In genomic region chr7:19230899-19231298, GRCm38 (mm10) we compare ENCODE assay signal across 28 mouse cellular contexts. TPM values are rescaled to one million over a fixed set of nuclear protein-coding genes. Genes with fewer than 3 reads are reported as not detected.
DNase-seq lines count a peak whose midpoint lies in the region; ATAC-seq and TF ChIP-seq lines count a peak whose summit lies in the region.
"Had no signal": no experiment of that assay in that cellular context is flagged by ENCODE, and none has a peak within 500 bp of the region (broad histone marks: within the 10 kb centered on the region; RNA-seq: fewer than 3 reads in every experiment).

No protein-coding gene starts in this region.

- no peak for ATAC-seq in heart, embryonic 13.5 days (ENCODE audit: extremely low read depth, insufficient number of reproducible peaks, low FRiP score, low TSS enrichment)
- no peak for ATAC-seq in heart, embryonic 12.5 days (ENCODE audit: insufficient number of reproducible peaks, low FRiP score)
- ATAC-seq in liver, embryonic 12.5 days, result no peak
- no peak for ATAC-seq in liver, embryonic 11.5 days (replicated peaks; ENCODE audit: low FRiP score)
- no peak for ATAC-seq in stomach, embryonic 16.5 days (ENCODE audit: insufficient read depth, low FRiP score)
- ATAC-seq in stomach, postnatal 0 days (ENCODE audit: low FRiP score, low TSS enrichment), result no peak
- no peak for ATAC-seq in forebrain, embryonic 12.5 days (ENCODE audit: low FRiP score)
- ATAC-seq: CD4-positive, CD25-positive, alpha-beta regulatory T cell, adult 4 months; forebrain, postnatal 0 days; lung, postnatal 0 days; midbrain, embryonic 16.5 days had no signal

- peak overlapping the region; percentile 51; the same call in 1 of the 2 replicates for H3K9ac ChIP-seq in heart, embryonic 13.5 days
- no peak overlapping the region for H3K9ac ChIP-seq in heart, embryonic 12.5 days
- no peak overlapping the region for H3K9ac ChIP-seq in liver, embryonic 12.5 days
- no peak overlapping the region for H3K9ac ChIP-seq in liver, embryonic 11.5 days (ENCODE audit: low read depth, low read length)
- peak overlapping the region; percentile 28; the same call in 1 of the 2 replicates for H3K9ac ChIP-seq in stomach, embryonic 16.5 days (ENCODE audit: low read length)
- no peak overlapping the region for H3K9ac ChIP-seq in stomach, postnatal 0 days (ENCODE audit: low read length)
- no peak overlapping the region for H3K9ac ChIP-seq in forebrain, embryonic 12.5 days
- H3K9ac ChIP-seq: forebrain, postnatal 0 days; hindbrain, embryonic 15.5 days; neural tube, embryonic 12.5 days had no signal

- no peak for DNase-seq in liver, embryonic 11.5 days (ENCODE audit: low spot score)
- no peak for DNase-seq in stomach, postnatal 0 days (ENCODE audit: low spot score)
- DNase-seq: adrenal gland, postnatal 14 days; cerebellum, adult 11 months; cerebellum, postnatal 36 days; embryo, embryonic 11 days; forebrain, postnatal 0 days; gastrocnemius, postnatal 10 days; kidney, postnatal 4 days; left cerebral cortex, postnatal 4 days; lung, adult 18-20 months; lung, postnatal 4 days; right cerebral cortex, postnatal 4 days; thymus, postnatal 14 days had no signal

- H3K27me3 ChIP-seq in heart, embryonic 13.5 days (replicated peaks), result no peaks in the 10 kb centered on the region
- no peaks in the 10 kb centered on the region for H3K27me3 ChIP-seq in heart, embryonic 12.5 days (replicated peaks)
- H3K27me3 ChIP-seq in liver, embryonic 12.5 days (replicated peaks), result no peaks in the 10 kb centered on the region
- no peaks in the 10 kb centered on the region for H3K27me3 ChIP-seq in liver, embryonic 11.5 days (replicated peaks; ENCODE audit: control insufficient read depth, insufficient read depth, low read length)
- H3K27me3 ChIP-seq in stomach, embryonic 16.5 days (ENCODE audit: control insufficient read depth, insufficient read depth, low read length), result no peaks in the 10 kb centered on the region
- H3K27me3 ChIP-seq in stomach, postnatal 0 days (ENCODE audit: control insufficient read depth, insufficient read depth, low read length), result no peaks in the 10 kb centered on the region
- no peaks in the 10 kb centered on the region for H3K27me3 ChIP-seq in forebrain, embryonic 12.5 days
- H3K27me3 ChIP-seq: hindbrain, embryonic 15.5 days; megakaryocyte, embryonic 14.5 days; neural tube, embryonic 12.5 days had no signal

- no peak overlapping the region for H3K27ac ChIP-seq in heart, embryonic 13.5 days (replicated peaks)
- H3K27ac ChIP-seq in heart, embryonic 12.5 days (ENCODE audit: poor library complexity, severe bottlenecking), result no peak overlapping the region
- H3K27ac ChIP-seq in liver, embryonic 12.5 days, result 0 out of 2 replicates have a peak overlapping the region, but pooled peaks have one; percentile 37
- H3K27ac ChIP-seq in liver, embryonic 11.5 days (ENCODE audit: low read depth, low read length), result no peak overlapping the region
- H3K27ac ChIP-seq in stomach, embryonic 16.5 days (ENCODE audit: low read length), result no peak overlapping the region
- no peak overlapping the region for H3K27ac ChIP-seq in stomach, postnatal 0 days (replicated peaks)
- H3K27ac ChIP-seq in forebrain, embryonic 12.5 days, result no peak overlapping the region
- H3K27ac ChIP-seq: hindbrain, embryonic 15.5 days; neural tube, embryonic 12.5 days had no signal

- H3K9me3 ChIP-seq in heart, embryonic 13.5 days, result no peaks in the 10 kb centered on the region
- H3K9me3 ChIP-seq in heart, embryonic 12.5 days (replicated peaks), result no peaks in the 10 kb centered on the region
- H3K9me3 ChIP-seq in liver, embryonic 12.5 days (replicated peaks), result no peaks in the 10 kb centered on the region
- H3K9me3 ChIP-seq in liver, embryonic 11.5 days (ENCODE audit: control insufficient read depth, low read length), result no peaks in the 10 kb centered on the region
- H3K9me3 ChIP-seq in stomach, embryonic 16.5 days (replicated peaks; ENCODE audit: control insufficient read depth, low read length), result no peaks in the 10 kb centered on the region
- H3K9me3 ChIP-seq in stomach, postnatal 0 days (ENCODE audit: control insufficient read depth, low read length), result no peaks in the 10 kb centered on the region
- no peaks in the 10 kb centered on the region for H3K9me3 ChIP-seq in forebrain, embryonic 12.5 days
- H3K9me3 ChIP-seq: hindbrain, embryonic 15.5 days; megakaryocyte, embryonic 14.5 days; neural tube, embryonic 12.5 days had no signal

- H3K4me1 ChIP-seq in heart, embryonic 13.5 days, result peaks cover 48% of the 10 kb centered on the region
- H3K4me1 ChIP-seq in heart, embryonic 12.5 days (replicated peaks), result peaks cover 38% of the 10 kb centered on the region
- H3K4me1 ChIP-seq in liver, embryonic 12.5 days, result peaks cover 62% of the 10 kb centered on the region
- H3K4me1 ChIP-seq in liver, embryonic 11.5 days (replicated peaks; ENCODE audit: control insufficient read depth, insufficient read depth, low read length), result peaks cover 25% of the 10 kb centered on the region
- peaks cover 16% of the 10 kb centered on the region for H3K4me1 ChIP-seq in stomach, embryonic 16.5 days (ENCODE audit: control insufficient read depth, insufficient read depth, low read length)
- H3K4me1 ChIP-seq in stomach, postnatal 0 days (replicated peaks; ENCODE audit: control insufficient read depth, insufficient read depth), result peaks cover 6% of the 10 kb centered on the region
- peaks cover 24% of the 10 kb centered on the region for H3K4me1 ChIP-seq in forebrain, embryonic 12.5 days

- no peak for TF ChIP-seq CTCF in stomach, postnatal 0 days (IDR thresholded peaks at IDR 0.05; ENCODE audit: low read depth)

- WGBS in heart, embryonic 13.5 days, result 94% methylated on average over 5 of the region's 5 CpGs
- WGBS in heart, embryonic 12.5 days, result 92% methylated on average over 5 of the region's 5 CpGs
- 88% methylated on average over 5 of the region's 5 CpGs for WGBS in liver, embryonic 12.5 days (ENCODE audit: insufficient replicate concordance)
- 94% methylated on average over 5 of the region's 5 CpGs for WGBS in liver, embryonic 11.5 days
- WGBS in stomach, embryonic 16.5 days, result 93% methylated on average over 5 of the region's 5 CpGs
- WGBS in stomach, postnatal 0 days, result 94% methylated on average over 5 of the region's 5 CpGs
- 95% methylated on average over 5 of the region's 5 CpGs for WGBS in forebrain, embryonic 12.5 days

- no peak overlapping the region for H3K4me3 ChIP-seq in heart, embryonic 13.5 days
- H3K4me3 ChIP-seq in heart, embryonic 12.5 days, result no peak overlapping the region
- no peak overlapping the region for H3K4me3 ChIP-seq in liver, embryonic 12.5 days
- H3K4me3 ChIP-seq in liver, embryonic 11.5 days (ENCODE audit: low read depth, low read length), result no peak overlapping the region
- H3K4me3 ChIP-seq in stomach, embryonic 16.5 days (replicated peaks; ENCODE audit: low read length), result no peak overlapping the region
- H3K4me3 ChIP-seq in stomach, postnatal 0 days (ENCODE audit: low read depth, low read length), result no peak overlapping the region
- H3K4me3 ChIP-seq in forebrain, embryonic 12.5 days (replicated peaks), result no peak overlapping the region
- H3K4me3 ChIP-seq: hindbrain, embryonic 15.5 days; neural tube, embryonic 12.5 days had no signal

- H3K4me2 ChIP-seq in heart, embryonic 13.5 days, result no peak overlapping the region
- H3K4me2 ChIP-seq in heart, embryonic 12.5 days, result no peak overlapping the region
- no peak overlapping the region for H3K4me2 ChIP-seq in liver, embryonic 12.5 days
- H3K4me2 ChIP-seq in liver, embryonic 11.5 days, result no peak overlapping the region
- no peak overlapping the region for H3K4me2 ChIP-seq in stomach, embryonic 16.5 days (ENCODE audit: low read depth, low read length)
- no peak overlapping the region for H3K4me2 ChIP-seq in stomach, postnatal 0 days (replicated peaks; ENCODE audit: low read depth)
- no peak overlapping the region for H3K4me2 ChIP-seq in forebrain, embryonic 12.5 days
- H3K4me2 ChIP-seq: hindbrain, embryonic 15.5 days had no signal

- no peak for TF ChIP-seq EP300 in stomach, postnatal 0 days (optimal IDR thresholded peaks at IDR 0.05)

- peaks cover 24% of the 10 kb centered on the region for H3K36me3 ChIP-seq in heart, embryonic 13.5 days
- H3K36me3 ChIP-seq in heart, embryonic 12.5 days, result peaks cover 20% of the 10 kb centered on the region
- H3K36me3 ChIP-seq in liver, embryonic 12.5 days, result peaks cover 46% of the 10 kb centered on the region
- peaks cover 3% of the 10 kb centered on the region for H3K36me3 ChIP-seq in liver, embryonic 11.5 days (ENCODE audit: control insufficient read depth, insufficient read depth, low read length)
- no peaks in the 10 kb centered on the region for H3K36me3 ChIP-seq in stomach, embryonic 16.5 days (ENCODE audit: control insufficient read depth, insufficient read depth, low read length)
- H3K36me3 ChIP-seq in stomach, postnatal 0 days (ENCODE audit: control insufficient read depth, insufficient read depth, low read length), result peaks cover 4% of the 10 kb centered on the region; the same call in 1 of the 2 replicates
- peaks cover 23% of the 10 kb centered on the region for H3K36me3 ChIP-seq in forebrain, embryonic 12.5 days (replicated peaks)
- H3K36me3 ChIP-seq: hindbrain, embryonic 15.5 days had no signal

RNA-seq across cellular contexts. Expression of gene Opa3, which starts 2.8 kb away (rescaled TPM):
- polyA plus RNA-seq in heart, embryonic 13.5 days (2015; fragmentation: Nextera tagmentation; extraction: Ambion mirVana), result 35.2 and 38.4 TPM in 2 replicates
- polyA plus RNA-seq in heart, embryonic 12.5 days (2016; fragmentation: Nextera tagmentation; extraction: Ambion mirVana), result 37.0 and 38.4 TPM in 2 replicates
- polyA plus RNA-seq in liver, embryonic 12.5 days (2016; fragmentation: Nextera tagmentation; extraction: Ambion mirVana), result 22.1 and 23.3 TPM in 2 replicates
- 31.6 and 33.9 TPM in 2 replicates for polyA plus RNA-seq in liver, embryonic 11.5 days (2014; fragmentation: Nextera tagmentation; extraction: Ambion mirVana)
- 33.0 and 34.5 TPM in 2 replicates for polyA plus RNA-seq in stomach, embryonic 16.5 days (2015; fragmentation: Nextera tagmentation; extraction: Ambion mirVana)
- polyA plus RNA-seq in stomach, postnatal 0 days (2015; fragmentation: Nextera tagmentation; extraction: Ambion mirVana), result 20.3 and 20.7 TPM in 2 replicates
- polyA plus RNA-seq in forebrain, embryonic 12.5 days (2016; fragmentation: Nextera tagmentation; extraction: Ambion mirVana), result 45.5 and 48.3 TPM in 2 replicates

RNA-seq across cellular contexts. Expression of gene Gpr4, which starts 18.6 kb away (rescaled TPM):
- polyA plus RNA-seq in heart, embryonic 13.5 days (2015; fragmentation: Nextera tagmentation; extraction: Ambion mirVana), result 1.7 and 1.8 TPM in 2 replicates
- 0.97 and 1.1 TPM in 2 replicates for polyA plus RNA-seq in heart, embryonic 12.5 days (2016; fragmentation: Nextera tagmentation; extraction: Ambion mirVana)
- 0.51 and 0.62 TPM in 2 replicates for polyA plus RNA-seq in liver, embryonic 12.5 days (2016; fragmentation: Nextera tagmentation; extraction: Ambion mirVana)
- 1.4 and 1.9 TPM in 2 replicates for polyA plus RNA-seq in liver, embryonic 11.5 days (2014; fragmentation: Nextera tagmentation; extraction: Ambion mirVana)
- polyA plus RNA-seq in stomach, embryonic 16.5 days (2015; fragmentation: Nextera tagmentation; extraction: Ambion mirVana), result 1.4 and 1.7 TPM in 2 replicates
- 0.85 and 1.3 TPM in 2 replicates for polyA plus RNA-seq in stomach, postnatal 0 days (2015; fragmentation: Nextera tagmentation; extraction: Ambion mirVana)
- polyA plus RNA-seq in forebrain, embryonic 12.5 days (2016; fragmentation: Nextera tagmentation; extraction: Ambion mirVana), result 1.6 and 1.7 TPM in 2 replicates
- polyA plus RNA-seq: erythroblast, embryonic 14.5 days had no signal

RNA-seq across cellular contexts. Expression of gene Vasp, which starts 40.7 kb away (rescaled TPM):
- polyA plus RNA-seq in heart, embryonic 13.5 days (2015; fragmentation: Nextera tagmentation; extraction: Ambion mirVana), result 81.2 and 81.7 TPM in 2 replicates
- 93.7 and 99.0 TPM in 2 replicates for polyA plus RNA-seq in heart, embryonic 12.5 days (2016; fragmentation: Nextera tagmentation; extraction: Ambion mirVana)
- 61.1 and 61.5 TPM in 2 replicates for polyA plus RNA-seq in liver, embryonic 12.5 days (2016; fragmentation: Nextera tagmentation; extraction: Ambion mirVana)
- polyA plus RNA-seq in liver, embryonic 11.5 days (2014; fragmentation: Nextera tagmentation; extraction: Ambion mirVana), result 85.9 and 87.5 TPM in 2 replicates
- polyA plus RNA-seq in stomach, embryonic 16.5 days (2015; fragmentation: Nextera tagmentation; extraction: Ambion mirVana), result 77.8 and 85.6 TPM in 2 replicates
- 108 and 120 TPM in 2 replicates for polyA plus RNA-seq in stomach, postnatal 0 days (2015; fragmentation: Nextera tagmentation; extraction: Ambion mirVana)
- 42.4 and 43.0 TPM in 2 replicates for polyA plus RNA-seq in forebrain, embryonic 12.5 days (2016; fragmentation: Nextera tagmentation; extraction: Ambion mirVana)

RNA-seq across cellular contexts. Expression of gene Ppm1n, which starts 49.0 kb away (rescaled TPM):
- not detected in 2 replicates for polyA plus RNA-seq in heart, embryonic 13.5 days (2015; fragmentation: Nextera tagmentation; extraction: Ambion mirVana)
- not detected in 2 replicates for polyA plus RNA-seq in heart, embryonic 12.5 days (2016; fragmentation: Nextera tagmentation; extraction: Ambion mirVana)
- not detected in 2 replicates for polyA plus RNA-seq in liver, embryonic 12.5 days (2016; fragmentation: Nextera tagmentation; extraction: Ambion mirVana)
- polyA plus RNA-seq in liver, embryonic 11.5 days (2014; fragmentation: Nextera tagmentation; extraction: Ambion mirVana), result not detected in 2 replicates
- polyA plus RNA-seq in stomach, embryonic 16.5 days (2015; fragmentation: Nextera tagmentation; extraction: Ambion mirVana), result 0.17 TPM in 1 of 2 replicates, not detected in the other
- polyA plus RNA-seq in stomach, postnatal 0 days (2015; fragmentation: Nextera tagmentation; extraction: Ambion mirVana), result 0.17 and 0.21 TPM in 2 replicates
- 0.19 TPM in 1 of 2 replicates, not detected in the other for polyA plus RNA-seq in forebrain, embryonic 12.5 days (2016; fragmentation: Nextera tagmentation; extraction: Ambion mirVana)
- polyA plus RNA-seq: erythroblast, embryonic 14.5 days; kidney, embryonic 16.5 days; limb, embryonic 14.5 days; lung, postnatal 0 days; neural tube, embryonic 12.5 days had no signal

RNA-seq across cellular contexts. Expression of gene Rtn2, which starts 51.5 kb away (rescaled TPM):
- 26.1 and 29.3 TPM in 2 replicates for polyA plus RNA-seq in heart, embryonic 13.5 days (2015; fragmentation: Nextera tagmentation; extraction: Ambion mirVana)
- 23.6 and 26.7 TPM in 2 replicates for polyA plus RNA-seq in heart, embryonic 12.5 days (2016; fragmentation: Nextera tagmentation; extraction: Ambion mirVana)
- 5.1 and 5.6 TPM in 2 replicates for polyA plus RNA-seq in liver, embryonic 12.5 days (2016; fragmentation: Nextera tagmentation; extraction: Ambion mirVana)
- 8.2 and 11.1 TPM in 2 replicates for polyA plus RNA-seq in liver, embryonic 11.5 days (2014; fragmentation: Nextera tagmentation; extraction: Ambion mirVana)
- 14.8 and 21.7 TPM in 2 replicates for polyA plus RNA-seq in stomach, embryonic 16.5 days (2015; fragmentation: Nextera tagmentation; extraction: Ambion mirVana)
- 10.1 and 12.1 TPM in 2 replicates for polyA plus RNA-seq in stomach, postnatal 0 days (2015; fragmentation: Nextera tagmentation; extraction: Ambion mirVana)
- 70.3 and 74.1 TPM in 2 replicates for polyA plus RNA-seq in forebrain, embryonic 12.5 days (2016; fragmentation: Nextera tagmentation; extraction: Ambion mirVana)
- polyA plus RNA-seq: CD4-positive, CD25-positive, alpha-beta regulatory T cell, adult 4 months had no signal

Comparison
In these comparisons a context has a peak if more than half of its experiments do, and no peak if none do; other contexts are left out.
1. H3K9ac ChIP-seq: peak in heart, embryonic 13.5 days (single experiment) and stomach, embryonic 16.5 days (single experiment); none in heart, embryonic 12.5 days (single experiment), liver, embryonic 12.5 days (single experiment), liver, embryonic 11.5 days (single experiment), stomach, postnatal 0 days (single experiment) and forebrain, embryonic 12.5 days (single experiment).